Mouse (Mus musculus) kidney, postnatal 14 days (tissue): ENCODE results near the gene Syt8.

Experiments used
- DNase-seq: peaks from one replicate; pipeline ENCODE4 v3.0.0; 2022; ENCODE audit warnings: mixed read lengths

Syt8 gene

DNA sequence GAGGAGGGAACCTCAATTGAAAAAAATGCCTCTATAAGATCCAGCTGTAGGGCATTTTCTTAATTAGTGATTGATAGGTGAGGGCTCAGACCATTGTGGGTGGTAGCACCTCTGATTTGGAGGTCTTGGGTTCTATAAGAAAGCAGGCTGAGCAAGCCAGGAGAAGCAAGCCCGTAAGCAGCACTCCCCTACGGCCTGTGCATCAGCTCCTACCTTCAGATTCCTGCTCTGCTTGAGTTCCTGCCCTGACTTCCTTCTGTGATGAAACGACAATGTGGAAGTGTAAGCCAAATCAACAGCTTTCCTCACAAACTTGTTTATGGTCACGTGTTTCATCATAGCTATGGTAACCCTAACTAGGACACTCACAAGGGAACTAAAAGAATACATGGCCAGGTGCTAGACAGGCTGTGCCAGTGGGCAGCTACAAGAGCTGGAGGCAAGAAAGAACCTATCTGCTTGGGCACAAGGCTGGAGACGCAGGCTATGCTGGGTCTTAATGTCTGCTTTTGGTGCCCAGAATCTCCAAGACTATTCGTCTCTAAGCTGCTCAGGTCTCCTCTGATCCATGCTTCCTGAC is 14.5 kb downstream of the Syt8 start:
- no peak for DNase-seq

DNA sequence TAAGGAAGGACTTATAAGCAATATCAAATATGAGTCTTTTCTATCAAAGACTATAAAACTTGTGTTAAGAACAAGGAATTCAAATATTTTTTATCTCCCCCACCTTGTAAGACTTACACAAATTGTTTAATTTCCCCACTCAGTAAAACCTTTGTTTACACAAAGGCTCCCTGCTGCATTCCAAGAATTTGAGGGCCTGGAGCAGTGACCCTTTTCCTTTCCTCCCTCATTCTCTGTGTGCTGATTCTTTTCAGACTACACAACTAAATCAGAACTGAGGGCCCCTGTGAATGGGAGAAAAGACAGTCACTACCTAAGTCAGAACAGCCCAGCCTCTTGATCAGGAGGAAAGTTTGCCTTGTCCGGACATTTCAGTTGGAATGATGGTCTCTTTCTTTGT is 20.1 kb downstream of the Syt8 start:
- no peak for DNase-seq

DNA sequence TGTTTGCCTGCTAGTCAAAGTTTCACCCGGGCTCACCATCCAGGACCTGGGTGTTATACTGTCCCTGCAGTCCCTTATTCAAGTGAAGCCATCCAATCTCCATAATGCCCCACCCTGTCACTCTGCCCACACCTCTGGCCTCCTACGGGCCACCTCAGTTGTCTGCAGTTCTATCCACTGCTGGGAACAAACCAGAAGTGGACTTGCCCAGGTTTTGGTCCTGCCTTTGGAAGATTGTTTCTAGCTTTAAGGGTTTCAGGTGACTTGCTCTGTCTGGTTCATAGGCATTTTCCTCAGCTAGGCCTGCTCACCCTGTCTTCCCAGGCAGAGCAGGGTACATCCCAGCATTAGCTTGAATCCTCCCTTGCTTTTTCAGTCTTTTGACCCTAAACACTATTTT is 20.6 kb downstream of the Syt8 start:
- DNase-seq = no peak

- no peak for DNase-seq
These were observed 22.2 kb downstream of the Syt8 start for GRCm38 (mm10) chr7:142456806-142457205.

DNA sequence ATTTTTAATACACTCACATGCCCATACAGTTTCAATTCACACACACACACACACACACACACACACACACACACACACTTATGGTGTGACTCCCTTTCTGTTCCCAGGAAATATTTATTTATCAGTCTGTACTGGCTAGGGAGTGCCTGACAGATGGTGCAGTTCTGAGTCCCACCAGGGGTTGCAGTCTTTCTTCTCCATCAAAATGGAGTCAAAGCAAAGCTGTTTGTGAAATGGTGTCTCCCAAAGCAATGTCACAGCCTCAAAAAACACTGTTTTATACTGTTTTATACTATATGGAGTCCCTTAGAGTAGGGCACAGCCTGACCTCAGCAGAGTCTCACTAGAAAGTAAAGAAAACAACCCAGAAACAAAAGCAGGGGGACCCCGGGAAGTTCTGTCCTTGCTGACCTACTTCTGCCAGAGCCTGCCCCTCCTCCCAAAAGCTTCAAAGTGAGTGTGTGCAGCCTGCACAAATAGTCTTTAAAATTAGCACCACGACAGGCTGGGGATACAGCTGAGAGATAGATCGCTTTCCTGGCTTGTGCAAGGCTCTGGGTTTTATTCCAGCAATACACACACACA is 22.7 kb downstream of the Syt8 start:
- peak; percentile 17 for DNase-seq

DNA sequence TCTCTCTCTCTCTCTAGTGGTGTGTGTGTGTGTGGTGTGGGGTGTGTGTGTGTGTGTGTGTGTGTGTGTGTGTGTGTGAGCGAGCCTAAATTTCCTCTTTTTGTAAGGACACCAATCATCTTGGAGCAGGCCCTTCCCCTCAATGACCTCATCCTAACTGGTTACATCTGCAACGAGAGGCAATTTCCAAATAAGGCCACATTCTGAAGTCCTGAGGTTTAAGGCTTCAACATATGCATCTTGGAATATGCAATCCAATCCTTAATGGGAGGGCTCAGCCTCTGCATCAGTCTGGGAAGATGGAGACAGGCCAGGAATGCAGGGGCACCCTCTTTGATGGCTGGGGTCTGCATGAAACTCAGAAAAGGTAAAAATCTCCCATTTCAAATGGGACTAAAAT is 23.4 kb downstream of the Syt8 start:
- DNase-seq = no peak

GRCm38 (mm10) chr7:142458676-142459298 is 24.1 kb downstream of the Syt8 start:
- DNase-seq = no peak

GRCm38 (mm10) chr7:142459299-142459691 is 24.6 kb downstream of the Syt8 start:
- DNase-seq = no peak

GRCm38 (mm10) chr7:142460636-142461077 is 26.0 kb downstream of the Syt8 start, which contains the start of gene Lsp1:
Gene Lsp1 (plus strand): TSS chr7:142460809.
- DNase-seq = no peak

DNA sequence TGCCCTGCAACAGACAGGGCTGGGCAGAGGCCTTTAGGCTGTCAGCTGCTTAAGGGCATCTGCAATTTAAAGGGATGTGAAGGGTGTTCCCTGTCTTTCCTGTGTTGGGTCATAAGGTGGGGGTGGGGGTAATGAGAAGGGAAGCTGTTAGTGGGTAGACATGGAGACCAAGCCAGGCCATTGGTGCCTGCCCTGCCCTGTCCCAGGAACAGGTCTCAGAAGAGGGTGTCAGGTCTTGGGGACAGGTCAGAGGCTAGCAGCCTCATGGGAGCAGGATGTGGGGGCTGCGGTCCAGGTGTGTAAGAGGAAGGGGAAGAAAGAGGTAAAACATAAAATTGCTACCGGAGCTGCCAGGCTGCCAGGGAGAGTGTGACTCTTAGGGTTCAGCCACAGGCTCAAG is 26.8 kb downstream of the Syt8 start:
- DNase-seq = no peak

GRCm38 (mm10) chr7:142462190-142462589 is 27.5 kb downstream of the Syt8 start:
- no peak for DNase-seq

DNA sequence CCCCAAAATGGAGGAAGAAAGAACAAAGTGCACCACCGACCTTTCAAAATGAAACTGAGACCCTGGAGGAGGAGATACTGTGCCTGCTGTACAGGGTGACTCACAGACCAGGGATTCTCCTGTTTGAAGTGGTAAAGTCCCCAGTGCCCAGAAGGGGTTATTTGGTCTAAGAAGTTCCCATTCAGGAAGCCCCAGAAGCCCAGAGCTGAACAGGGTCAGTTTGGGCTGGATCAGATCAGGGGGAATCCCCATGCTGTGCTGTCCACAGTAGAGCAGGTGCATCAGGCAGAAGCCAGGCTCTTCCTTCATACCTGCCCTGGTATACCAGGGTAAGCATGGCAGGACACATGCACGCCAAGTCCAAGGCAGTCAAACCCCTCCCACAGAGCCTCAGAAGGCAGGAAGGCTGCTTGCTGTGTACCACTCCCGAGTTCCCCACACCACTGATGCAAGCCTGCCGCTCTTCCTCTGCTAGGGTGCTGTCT is 28.0 kb downstream of the Syt8 start:
- DNase-seq = no peak

DNA sequence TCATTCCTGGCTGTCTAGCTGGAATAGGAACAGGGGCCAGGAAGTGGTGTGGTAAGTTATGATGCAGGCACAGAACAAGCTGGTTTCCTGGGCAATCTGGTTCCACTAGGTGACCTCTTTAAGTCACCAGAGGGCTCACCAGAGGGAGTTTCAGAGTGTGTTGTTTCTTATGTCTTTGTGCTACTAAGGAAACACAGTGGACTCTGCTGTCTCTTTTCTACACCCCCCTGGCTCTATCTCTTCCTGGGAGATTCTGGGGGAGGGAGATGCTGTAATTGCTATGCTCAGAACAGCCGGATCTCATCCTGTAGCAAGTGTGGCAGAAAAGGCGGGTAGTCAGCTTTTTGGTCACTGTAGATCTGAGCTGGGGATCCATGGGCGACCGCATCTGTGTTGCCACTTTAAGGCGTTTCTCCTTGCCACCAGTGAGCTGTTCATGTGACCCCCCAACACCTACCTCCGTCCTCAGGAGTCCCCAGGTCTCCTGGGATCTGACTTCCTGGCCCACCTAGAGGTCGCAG is 35.6 kb downstream of the Syt8 start:
- peak; percentile 19 for DNase-seq

DNA sequence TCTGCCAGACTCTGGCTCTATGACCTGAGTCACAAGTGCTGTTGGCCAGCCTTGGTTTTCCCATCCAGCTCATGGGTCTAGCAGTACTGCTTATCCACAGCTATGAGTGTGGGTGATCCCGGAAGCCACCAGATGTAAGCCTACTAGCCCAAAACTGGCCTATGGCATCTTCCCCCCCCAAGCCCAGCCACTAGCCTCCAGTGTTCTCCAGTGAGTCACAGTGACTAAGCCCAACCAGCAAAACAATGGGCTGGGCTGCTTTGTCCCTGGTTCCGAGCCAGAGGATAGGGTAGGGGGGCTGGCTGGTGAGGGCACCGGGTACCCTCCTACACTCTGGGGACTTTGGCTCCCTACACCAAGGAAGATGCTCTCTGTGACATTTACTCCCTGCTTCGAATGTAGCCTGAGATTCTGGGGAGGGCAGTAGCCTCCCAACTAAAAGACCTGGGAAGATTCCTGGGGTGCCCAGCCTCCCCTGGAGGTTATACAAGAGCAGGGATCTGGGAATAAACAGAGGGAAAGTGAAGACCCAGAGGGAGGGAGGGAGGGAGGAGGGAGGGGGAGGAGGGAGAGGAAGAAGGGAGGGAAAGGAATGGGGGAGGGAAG is 36.3 kb downstream of the Syt8 start:
- DNase-seq = peak; percentile 59

- DNase-seq = no peak
These were observed 36.8 kb downstream of the Syt8 start for GRCm38 (mm10) chr7:142471414-142471861.

DNA sequence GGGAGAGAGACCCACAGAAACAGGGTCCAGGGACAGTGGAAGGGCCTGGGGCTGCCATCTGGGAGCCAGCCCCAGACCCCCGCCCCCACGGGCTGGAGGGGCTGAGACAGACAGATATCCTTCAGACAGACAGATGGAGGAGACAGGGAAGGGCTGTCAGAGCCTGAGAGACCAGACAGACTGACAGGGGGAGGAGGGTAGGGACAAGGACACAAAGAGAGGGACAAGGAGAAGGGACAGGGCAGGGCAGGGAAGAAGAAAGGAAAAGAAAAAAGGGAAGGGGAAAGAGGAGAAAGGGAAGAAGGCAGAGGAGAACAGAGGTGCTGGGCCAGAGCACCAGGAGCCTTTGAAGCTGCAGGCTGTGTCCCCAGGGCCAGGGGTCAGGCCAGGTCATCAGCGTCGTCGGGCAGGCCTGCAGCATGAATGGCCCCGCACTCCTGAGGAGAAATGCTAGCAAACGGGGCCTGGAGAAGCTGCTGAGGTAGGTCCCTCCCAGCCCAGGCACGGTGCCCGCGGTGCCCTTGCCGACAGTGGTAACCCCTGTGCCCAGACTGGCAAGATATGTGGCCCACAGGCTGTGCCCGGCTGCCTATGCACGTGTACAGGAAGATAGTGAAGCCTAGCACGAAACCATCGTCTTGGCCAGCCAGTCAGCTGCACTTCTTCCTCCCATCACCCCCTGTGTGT is 37.4 kb downstream of the Syt8 start:
- DNase-seq = no peak

DNA sequence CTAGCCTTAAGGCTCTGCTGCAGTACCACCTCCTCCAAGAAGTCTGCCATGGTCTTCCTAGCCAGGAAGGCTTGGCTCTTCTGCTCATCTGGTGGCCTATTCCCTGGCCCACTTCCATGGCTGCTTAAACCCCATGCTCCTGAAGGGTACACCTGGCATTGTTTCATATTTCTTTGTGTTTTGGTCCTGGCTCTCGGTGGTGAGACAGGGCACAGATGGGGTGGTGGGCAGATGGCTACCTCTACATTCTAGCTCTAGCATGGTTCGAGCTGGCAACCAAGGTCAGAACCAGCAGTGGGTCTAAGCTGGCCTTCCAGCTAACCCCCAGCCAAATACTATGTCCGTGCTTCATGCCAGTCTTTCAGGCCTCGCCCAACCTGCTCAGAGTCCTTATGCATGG is 38.3 kb downstream of the Syt8 start:
- no peak for DNase-seq

GRCm38 (mm10) chr7:142473476-142473875 is 38.8 kb downstream of the Syt8 start:
- DNase-seq = no peak

DNA sequence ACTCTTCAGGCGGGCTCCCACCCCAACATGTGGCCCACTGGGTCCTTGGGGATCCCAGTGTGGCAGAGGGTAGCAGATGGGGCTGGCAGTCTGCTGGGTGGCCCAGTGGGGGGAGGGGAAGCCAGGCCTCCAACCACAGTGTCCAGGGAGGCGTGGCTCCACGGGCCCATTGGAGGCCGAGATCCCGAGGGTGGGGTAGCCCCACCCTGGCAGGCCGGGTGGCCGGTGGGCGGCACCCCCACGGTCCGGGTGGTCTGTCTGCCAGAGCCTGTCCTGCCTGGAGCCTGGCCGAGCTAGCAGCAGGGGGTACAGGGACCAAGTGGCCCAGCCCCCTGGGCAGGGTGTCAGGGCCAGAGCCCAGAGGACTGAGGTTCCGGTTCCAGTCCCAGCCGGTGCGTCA is 40.1 kb downstream of the Syt8 start:
- DNase-seq = peak; percentile 20

DNA sequence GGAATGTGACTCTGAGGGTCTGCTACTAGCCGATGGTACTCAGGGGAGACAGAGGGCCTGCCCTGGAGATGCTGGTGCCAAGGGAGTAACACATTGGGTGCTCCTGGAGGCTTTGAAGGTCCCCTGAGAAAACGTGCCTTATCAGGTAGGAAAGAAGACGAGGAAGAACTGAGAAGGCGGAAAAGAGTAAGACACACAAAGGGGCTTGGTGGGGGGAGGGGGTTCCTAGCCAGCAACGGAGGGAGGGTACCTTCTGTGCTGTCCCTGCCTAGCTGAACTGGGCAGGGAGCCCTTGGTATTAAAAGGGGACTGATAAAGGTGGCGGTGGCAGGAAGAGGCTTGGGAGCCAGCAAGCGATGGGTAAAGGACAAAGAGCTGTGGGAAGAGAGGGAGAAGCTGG is 41.0 kb downstream of the Syt8 start:
- no peak for DNase-seq

GRCm38 (mm10) chr7:142476271-142476670 is 41.6 kb downstream of the Syt8 start:
- no peak for DNase-seq

- DNase-seq = no peak
These were observed 42.3 kb downstream of the Syt8 start for GRCm38 (mm10) chr7:142476795-142477452.
